Mouse (Mus musculus): Measurements from ENCODE around the gene Colca2.

DNA sequence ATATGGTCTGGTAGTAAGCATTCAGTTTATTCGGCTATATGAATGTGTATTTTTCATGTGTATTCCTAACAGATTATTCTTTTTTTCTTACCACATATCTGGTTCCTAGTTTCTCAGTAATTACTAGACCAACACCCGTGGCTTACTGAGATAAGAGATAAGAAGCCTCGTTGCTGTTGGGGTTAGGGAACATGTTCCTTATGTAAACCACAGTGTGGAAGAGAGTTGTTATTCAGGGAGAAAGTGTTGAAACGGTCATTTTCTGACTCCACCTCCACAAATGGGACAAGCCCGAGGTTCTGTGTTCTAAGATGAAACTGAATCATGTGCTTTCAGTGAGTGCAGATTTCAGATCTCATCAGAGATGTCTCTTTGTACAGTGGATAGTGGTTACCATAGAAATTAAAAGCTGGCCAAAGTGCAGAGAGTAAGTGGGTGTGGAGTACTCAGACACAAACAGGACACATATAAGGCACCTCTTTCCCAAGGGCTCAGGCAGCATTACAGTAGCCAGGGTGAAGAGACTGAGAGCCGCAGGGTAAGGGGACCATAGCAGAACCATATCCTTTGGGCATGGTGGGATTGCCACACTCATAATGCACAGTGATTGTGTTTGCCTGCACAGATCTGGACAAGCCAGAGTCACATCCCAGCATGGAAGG, 37.2 kb upstream of the Colca2 start:
- TF ChIP-seq CTCF (IDR thresholded peaks at IDR 0.05; ENCODE audit: low read depth, low read length), result no peak
- peak; percentile 48 for TF ChIP-seq TAL1 (conservative IDR thresholded peaks at IDR 0.05; ENCODE audit: low read depth, low read length)
- no peak for TF ChIP-seq GATA1 (IDR thresholded peaks at IDR 0.05; ENCODE audit: borderline replicate concordance, low read length)
- TF ChIP-seq GATA2 (IDR thresholded peaks at IDR 0.05; ENCODE audit: borderline replicate concordance, low read depth, low read length), result no peak
- TF ChIP-seq POLR2AphosphoS5 (IDR thresholded peaks at IDR 0.05; ENCODE audit: insufficient replicate concordance, low read depth, low read length), result no peak
